Mouse (Mus musculus) lung, embryonic 14.5 days (tissue): ENCODE measurements around the gene Pik3r1. TPM values are rescaled to one million over a fixed set of nuclear protein-coding genes. Genes with fewer than 3 reads are reported as not detected.

Experiments
- ATAC-seq: fragments of 200-750 bp; cut with Nextera tagmentation; 2 replicates; pipeline ENCODE4 v1.8.0; 2017; ENCODE audit warnings: mild to moderate bottlenecking, moderate TSS enrichment, moderate library complexity; ENCODE audit not compliant: insufficient read depth
- DNase-seq: peaks from one replicate; pipeline ENCODE4 v3.0.0-alpha.2; 2015
- H3K27ac ChIP-seq: fragments of 300-500 bp; sonication (generic); 2 replicates; pipeline ENCODE4 v1.5.1; 2014; ENCODE audit warnings: low read depth, mild to moderate bottlenecking, moderate library complexity
- H3K27me3 ChIP-seq: fragments of 300-500 bp; sonication (generic); 2 replicates; pipeline ENCODE4 v1.6.1; 2014; ENCODE audit warnings: low read length, control low read depth; ENCODE audit not compliant: insufficient read depth
- H3K36me3 ChIP-seq: fragments of 300-500 bp; sonication (generic); 2 replicates; pipeline ENCODE4 v1.6.1; 2014; ENCODE audit warnings: control low read depth; ENCODE audit not compliant: insufficient read depth
- H3K4me1 ChIP-seq: fragments of 300-500 bp; sonication (generic); 2 replicates; pipeline ENCODE4 v1.6.1; 2014; ENCODE audit warnings: antibody characterized with exemption, control low read depth; ENCODE audit not compliant: insufficient read depth
- H3K4me2 ChIP-seq: fragments of 300-500 bp; sonication (generic); 2 replicates; pipeline ENCODE4 v1.6.1; 2014; ENCODE audit warnings: mild to moderate bottlenecking
- H3K4me3 ChIP-seq: fragments of 300-500 bp; sonication (generic); 2 replicates; pipeline ENCODE4 v1.5.1; 2014; ENCODE audit warnings: low read depth, low read length
- H3K9ac ChIP-seq: fragments of 300-500 bp; sonication (generic); 2 replicates; pipeline ENCODE4 v1.6.1; 2014
- H3K9me3 ChIP-seq: fragments of 300-500 bp; sonication (generic); 2 replicates; pipeline ENCODE4 v1.6.1; 2016; ENCODE audit warnings: low read depth, low read length, control low read depth
- CTCF ChIP-seq: IDR thresholded peaks from 2 replicates; pipeline ENCODE4 v1.5.1; 2016; ENCODE audit warnings: antibody characterized with exemption, low read depth
- WGBS: fragments of 180-500 bp; shearing (Covaris S2); extraction: QIAGEN DNeasy Blood & Tissue Kit; methylation state at CpG from one replicate; pipeline ENCODE4 v1.1.7; 2014; 5-methylcytosine and 5-hydroxymethylcytosine counted together
- polyA plus RNA-seq: library from polyadenylated mRNA; unstranded; fragments of >200 nt; fragmentation: Nextera tagmentation; extraction: Ambion mirVana; gene quantifications from 2 replicates; pipeline ENCODE4 v1.2.1, GENCODE M21; 2014

Pik3r1 gene
- polyA plus RNA-seq, 1 experiment from 2014 or later: 33.4 TPM

GRCm38 (mm10) chr13:101660187-101660586, 107.8 kb downstream of the Pik3r1 start:
- Histone ChIP-seq H3K27me3 (no peaks in the 10 kb centered on the region), H3K4me3 (no peak overlapping the region), H3K36me3 (no peaks in the 10 kb centered on the region), H3K4me2 (no peak overlapping the region), H3K27ac (no peak overlapping the region), H3K9ac (no peak overlapping the region), H3K4me1 (no peaks in the 10 kb centered on the region), H3K9me3 (no peaks in the 10 kb centered on the region)
- no peak for TF ChIP-seq CTCF
- ATAC-seq (no peak), DNase-seq (no peak)
- 89% methylated on average over 2 of the region's 2 CpGs for WGBS

- Histone ChIP-seq H3K36me3 (no peaks in the 10 kb centered on the region), H3K27me3 (no peaks in the 10 kb centered on the region), H3K4me1 (no peaks in the 10 kb centered on the region), H3K4me2 (no peak overlapping the region), H3K9ac (no peak overlapping the region), H3K9me3 (no peaks in the 10 kb centered on the region), H3K27ac (no peak overlapping the region), H3K4me3 (no peak overlapping the region)
- no peak for DNase-seq
- no peak for ATAC-seq
- WGBS: 74% methylated on average over 2 of the region's 2 CpGs
- TF ChIP-seq CTCF: no peak
Observed at GRCm38 (mm10) chr13:101652131-101652530, 115.9 kb downstream of the Pik3r1 start.

GRCm38 (mm10) chr13:101641632-101642031, 126.4 kb downstream of the Pik3r1 start:
- ATAC-seq (no peak), DNase-seq (no peak)
- H3K27ac ChIP-seq: no peak overlapping the region
- no peaks in the 10 kb centered on the region for H3K36me3 ChIP-seq
- no peak overlapping the region for H3K4me2 ChIP-seq
- no peak for TF ChIP-seq CTCF
- H3K9me3 ChIP-seq: no peaks in the 10 kb centered on the region
- no peak overlapping the region for H3K4me3 ChIP-seq
- H3K9ac ChIP-seq: no peak overlapping the region
- no peaks in the 10 kb centered on the region for H3K27me3 ChIP-seq
- WGBS: 44% methylated on average over 2 of the region's 2 CpGs
- no peaks in the 10 kb centered on the region for H3K4me1 ChIP-seq

GRCm38 (mm10) chr13:101635837-101636236, 132.2 kb downstream of the Pik3r1 start:
- H3K4me2 ChIP-seq: no peak overlapping the region
- no peak overlapping the region for H3K27ac ChIP-seq
- no peaks in the 10 kb centered on the region for H3K4me1 ChIP-seq
- no peak overlapping the region for H3K9ac ChIP-seq
- H3K9me3 ChIP-seq: no peaks in the 10 kb centered on the region
- no peak overlapping the region for H3K4me3 ChIP-seq
- no peaks in the 10 kb centered on the region for H3K27me3 ChIP-seq
- 23% methylated on average over 1 of the region's 1 CpGs for WGBS
- ATAC-seq: no peak
- no peak for TF ChIP-seq CTCF
- no peak for DNase-seq
- no peaks in the 10 kb centered on the region for H3K36me3 ChIP-seq

GRCm38 (mm10) chr13:101634420-101634819, 133.6 kb downstream of the Pik3r1 start:
- Histone ChIP-seq H3K9ac (no peak overlapping the region), H3K4me1 (no peaks in the 10 kb centered on the region), H3K27ac (no peak overlapping the region), H3K36me3 (no peaks in the 10 kb centered on the region), H3K4me2 (no peak overlapping the region), H3K27me3 (no peaks in the 10 kb centered on the region), H3K9me3 (no peaks in the 10 kb centered on the region), H3K4me3 (no peak overlapping the region)
- ATAC-seq: no peak
- DNase-seq: no peak
- TF ChIP-seq CTCF: no peak

- ATAC-seq (no peak), DNase-seq (no peak)
- no peaks in the 10 kb centered on the region for H3K27me3 ChIP-seq
- no peak overlapping the region for H3K27ac ChIP-seq
- H3K36me3 ChIP-seq: no peaks in the 10 kb centered on the region
- no peak overlapping the region for H3K9ac ChIP-seq
- H3K4me3 ChIP-seq: no peak overlapping the region
- H3K4me2 ChIP-seq: no peak overlapping the region
- H3K9me3 ChIP-seq: no peaks in the 10 kb centered on the region
- no peaks in the 10 kb centered on the region for H3K4me1 ChIP-seq
- no peak for TF ChIP-seq CTCF
Observed at GRCm38 (mm10) chr13:101633620-101634019, 134.4 kb downstream of the Pik3r1 start.

GRCm38 (mm10) chr13:101632771-101633170, 135.2 kb downstream of the Pik3r1 start:
- Histone ChIP-seq H3K36me3 (no peaks in the 10 kb centered on the region), H3K27ac (no peak overlapping the region), H3K9me3 (no peaks in the 10 kb centered on the region), H3K4me3 (no peak overlapping the region), H3K27me3 (no peaks in the 10 kb centered on the region), H3K4me1 (no peaks in the 10 kb centered on the region), H3K4me2 (no peak overlapping the region), H3K9ac (no peak overlapping the region)
- ATAC-seq (no peak), DNase-seq (no peak)
- 46% methylated on average over 4 of the region's 4 CpGs for WGBS
- TF ChIP-seq CTCF: no peak

GRCm38 (mm10) chr13:101631561-101631960, 136.5 kb downstream of the Pik3r1 start:
- TF ChIP-seq CTCF: no peak
- H3K9me3 ChIP-seq: no peaks in the 10 kb centered on the region
- no peaks in the 10 kb centered on the region for H3K27me3 ChIP-seq
- no peak overlapping the region for H3K4me2 ChIP-seq
- H3K4me1 ChIP-seq: no peaks in the 10 kb centered on the region
- H3K9ac ChIP-seq: no peak overlapping the region
- no peak overlapping the region for H3K27ac ChIP-seq
- no peak overlapping the region for H3K4me3 ChIP-seq
- H3K36me3 ChIP-seq: no peaks in the 10 kb centered on the region
- ATAC-seq (no peak), DNase-seq (no peak)
- 82% methylated on average over 7 of the region's 7 CpGs for WGBS
